Mouse (Mus musculus): ENCODE data around the gene Mark2.

- TF ChIP-seq POLR2A (IDR thresholded peaks at IDR 0.05; ENCODE audit: insufficient read length, low read depth), result no peak
- TF ChIP-seq MAX (IDR thresholded peaks at IDR 0.05; ENCODE audit: low read depth), result no peak
- no peak for TF ChIP-seq REST (IDR thresholded peaks at IDR 0.05; ENCODE audit: insufficient read depth, insufficient read length)
Measured at GRCm38 (mm10) chr19:7339867-7340266, 1.8 kb downstream of the Mark2 start.

Measured in myocyte (in vitro differentiated cells).